Mouse (Mus musculus) kidney, embryonic 16.5 days (tissue): Measurements from ENCODE around the gene Csrp2. TPM values are rescaled to one million over a fixed set of nuclear protein-coding genes. Genes with fewer than 3 reads are reported as not detected.
A peak's percentile ranks its signal among the peaks of the same experiment; 100 is the strongest.

Experiments used
- ATAC-seq: fragments of 200-750 bp; cut with Nextera tagmentation; 2 replicates; pipeline ENCODE4 v1.8.0; 2017; ENCODE audit warnings: moderate TSS enrichment; ENCODE audit not compliant: low FRiP score, low TSS enrichment
- H3K27ac ChIP-seq: fragments of 300-500 bp; sonication (generic); 2 replicates; pipeline ENCODE4 v1.5.1; 2014; ENCODE audit warnings: low read length
- H3K27me3 ChIP-seq: fragments of 300-500 bp; sonication (generic); 2 replicates; pipeline ENCODE4 v1.6.1; 2014; ENCODE audit warnings: low read length, control low read depth, mixed read lengths; ENCODE audit not compliant: insufficient read depth
- H3K36me3 ChIP-seq: fragments of 300-500 bp; sonication (generic); 2 replicates; pipeline ENCODE4 v1.6.1; 2014; ENCODE audit warnings: low read length, control low read depth, mixed read lengths; ENCODE audit not compliant: insufficient read depth
- H3K4me1 ChIP-seq: fragments of 300-500 bp; sonication (generic); 2 replicates; pipeline ENCODE4 v1.6.1; 2014; ENCODE audit warnings: low read length, control low read depth, mixed read lengths; ENCODE audit not compliant: insufficient read depth
- H3K4me2 ChIP-seq: fragments of 300-500 bp; sonication (generic); replicated peaks from 2 replicates; pipeline ENCODE4 v1.6.1; 2014; ENCODE audit warnings: low read depth, low read length
- H3K4me3 ChIP-seq: fragments of 300-500 bp; sonication (generic); 2 replicates; pipeline ENCODE4 v1.5.1; 2014; ENCODE audit warnings: mild to moderate bottlenecking, low read length
- H3K9ac ChIP-seq: fragments of 300-500 bp; sonication (generic); replicated peaks from 2 replicates; pipeline ENCODE4 v1.6.1; 2014; ENCODE audit warnings: low read length
- H3K9me3 ChIP-seq: fragments of 300-500 bp; sonication (generic); 2 replicates; pipeline ENCODE4 v1.6.1; 2016; ENCODE audit warnings: low read length, control low read depth
- WGBS: fragments of 180-500 bp; shearing (Covaris S2); extraction: QIAGEN DNeasy Blood & Tissue Kit; methylation state at CpG from one replicate; pipeline ENCODE4 v1.1.7; 2014; 5-methylcytosine and 5-hydroxymethylcytosine counted together
- polyA plus RNA-seq: library from polyadenylated mRNA; unstranded; fragments of >200 nt; fragmentation: Nextera tagmentation; extraction: Ambion mirVana; gene quantifications from 2 replicates; pipeline ENCODE4 v1.2.1, GENCODE M21; 2015

The Csrp2 gene
- polyA plus RNA-seq, 1 experiment from 2014 or later = 244 TPM

GRCm38 (mm10) chr10:110940740-110941398, 21.3 kb downstream of the Csrp2 start:
- H3K4me1 ChIP-seq = peaks cover 8% of the 10 kb centered on the region; the same call in 1 of the 2 replicates
- H3K27me3 ChIP-seq = no peaks in the 10 kb centered on the region
- H3K9me3 ChIP-seq = no peaks in the 10 kb centered on the region
- H3K9ac ChIP-seq = no peak overlapping the region
- no peak overlapping the region for H3K4me3 ChIP-seq
- ATAC-seq = no peak
- 85% methylated on average over 13 of the region's 13 CpGs for WGBS
- peaks cover 45% of the 10 kb centered on the region for H3K36me3 ChIP-seq
- no peak overlapping the region for H3K4me2 ChIP-seq
- H3K27ac ChIP-seq = no peak overlapping the region

GRCm38 (mm10) chr10:110941968-110942367, 22.4 kb downstream of the Csrp2 start:
- Histone ChIP-seq H3K4me1 (peaks cover 8% of the 10 kb centered on the region; the same call in 1 of the 2 replicates), H3K9ac (no peak overlapping the region), H3K4me3 (no peak overlapping the region), H3K27ac (no peak overlapping the region), H3K9me3 (no peaks in the 10 kb centered on the region), H3K27me3 (no peaks in the 10 kb centered on the region), H3K36me3 (peaks cover 48% of the 10 kb centered on the region), H3K4me2 (no peak overlapping the region)
- ATAC-seq = no peak
- 89% methylated on average over 11 of the region's 11 CpGs for WGBS

- no peak for ATAC-seq
- 71% methylated on average over 9 of the region's 9 CpGs for WGBS
- peaks cover 8% of the 10 kb centered on the region; the same call in 1 of the 2 replicates for H3K4me1 ChIP-seq
- H3K9ac ChIP-seq = no peak overlapping the region
- no peaks in the 10 kb centered on the region for H3K9me3 ChIP-seq
- H3K4me2 ChIP-seq = no peak overlapping the region
- H3K27ac ChIP-seq = no peak overlapping the region
- H3K27me3 ChIP-seq = no peaks in the 10 kb centered on the region
- H3K4me3 ChIP-seq = no peak overlapping the region
- peaks cover 45% of the 10 kb centered on the region for H3K36me3 ChIP-seq
Observed at GRCm38 (mm10) chr10:110942806-110943205, 23.2 kb downstream of the Csrp2 start.

- peaks cover 32% of the 10 kb centered on the region for H3K36me3 ChIP-seq
- peaks cover 5% of the 10 kb centered on the region; the same call in 1 of the 2 replicates for H3K4me1 ChIP-seq
- 93% methylated on average over 11 of the region's 11 CpGs for WGBS
- H3K9ac ChIP-seq = no peak overlapping the region
- H3K27ac ChIP-seq = no peak overlapping the region
- no peaks in the 10 kb centered on the region for H3K27me3 ChIP-seq
- no peak overlapping the region for H3K4me3 ChIP-seq
- no peak for ATAC-seq
- no peaks in the 10 kb centered on the region for H3K9me3 ChIP-seq
- no peak overlapping the region for H3K4me2 ChIP-seq
Observed at GRCm38 (mm10) chr10:110944175-110944574, 24.6 kb downstream of the Csrp2 start.

GRCm38 (mm10) chr10:110945966-110946365, 26.4 kb downstream of the Csrp2 start:
- H3K9ac ChIP-seq = no peak overlapping the region
- no peak overlapping the region for H3K27ac ChIP-seq
- H3K4me3 ChIP-seq = no peak overlapping the region
- peaks cover 23% of the 10 kb centered on the region for H3K36me3 ChIP-seq
- no peaks in the 10 kb centered on the region for H3K9me3 ChIP-seq
- ATAC-seq = no peak
- H3K4me1 ChIP-seq = no peaks in the 10 kb centered on the region
- H3K4me2 ChIP-seq = no peak overlapping the region
- H3K27me3 ChIP-seq = no peaks in the 10 kb centered on the region
- 68% methylated on average over 12 of the region's 12 CpGs for WGBS

GRCm38 (mm10) chr10:110947574-110947973, 28.0 kb downstream of the Csrp2 start:
- Histone ChIP-seq H3K4me2 (no peak overlapping the region), H3K9ac (no peak overlapping the region), H3K4me3 (no peak overlapping the region), H3K9me3 (no peaks in the 10 kb centered on the region), H3K36me3 (peaks cover 15% of the 10 kb centered on the region), H3K27me3 (no peaks in the 10 kb centered on the region), H3K4me1 (peaks cover 1% of the 10 kb centered on the region), H3K27ac (no peak overlapping the region)
- ATAC-seq = 0 out of 2 replicates have a peak, but pooled peaks have one; percentile 61
- 79% methylated on average over 4 of the region's 4 CpGs for WGBS

- WGBS = 89% methylated on average over 1 of the region's 1 CpGs
- Histone ChIP-seq H3K4me2 (no peak overlapping the region), H3K9me3 (no peaks in the 10 kb centered on the region), H3K9ac (no peak overlapping the region), H3K4me1 (peaks cover 12% of the 10 kb centered on the region), H3K36me3 (peaks cover 4% of the 10 kb centered on the region; the same call in 1 of the 2 replicates), H3K4me3 (no peak overlapping the region), H3K27me3 (no peaks in the 10 kb centered on the region), H3K27ac (no peak overlapping the region)
- ATAC-seq = no peak
Observed at GRCm38 (mm10) chr10:110951112-110951511, 31.5 kb downstream of the Csrp2 start.

GRCm38 (mm10) chr10:110951748-110952147, 32.2 kb downstream of the Csrp2 start:
- ATAC-seq = no peak
- Histone ChIP-seq H3K9ac (no peak overlapping the region), H3K27me3 (no peaks in the 10 kb centered on the region), H3K4me3 (no peak overlapping the region), H3K4me1 (peaks cover 12% of the 10 kb centered on the region), H3K36me3 (no peaks in the 10 kb centered on the region; the same call in 1 of the 2 replicates), H3K27ac (no peak overlapping the region), H3K4me2 (no peak overlapping the region), H3K9me3 (no peaks in the 10 kb centered on the region)
- WGBS = 87% methylated on average over 4 of the region's 4 CpGs

- H3K27ac ChIP-seq = peak overlapping the region; percentile 79; the same call in 1 of the 2 replicates
- 85% methylated on average over 8 of the region's 8 CpGs for WGBS
Observed at GRCm38 (mm10) chr10:110952271-110952670, 32.7 kb downstream of the Csrp2 start.

GRCm38 (mm10) chr10:110952937-110953451, 33.4 kb downstream of the Csrp2 start:
- peak; percentile 94 for ATAC-seq
- 32% methylated on average over 9 of the region's 9 CpGs for WGBS
- no peak overlapping the region for H3K4me3 ChIP-seq
- no peak overlapping the region for H3K4me2 ChIP-seq
- no peaks in the 10 kb centered on the region; the same call in 1 of the 2 replicates for H3K36me3 ChIP-seq
- H3K4me1 ChIP-seq = peaks cover 12% of the 10 kb centered on the region
- no peaks in the 10 kb centered on the region for H3K9me3 ChIP-seq
- peak overlapping the region; percentile 79 for H3K27ac ChIP-seq
- H3K9ac ChIP-seq = no peak overlapping the region
- no peaks in the 10 kb centered on the region for H3K27me3 ChIP-seq

More at GRCm38 (mm10) chr10:110952271-110952670, 32.7 kb downstream of the Csrp2 start:
- no peak overlapping the region for H3K4me2 ChIP-seq
- H3K4me3 ChIP-seq = no peak overlapping the region
- H3K9ac ChIP-seq = no peak overlapping the region
- no peaks in the 10 kb centered on the region for H3K27me3 ChIP-seq
- ATAC-seq = no peak
- H3K36me3 ChIP-seq = no peaks in the 10 kb centered on the region; the same call in 1 of the 2 replicates
- no peaks in the 10 kb centered on the region for H3K9me3 ChIP-seq
- peaks cover 12% of the 10 kb centered on the region for H3K4me1 ChIP-seq
